In the genomic region with DNA sequence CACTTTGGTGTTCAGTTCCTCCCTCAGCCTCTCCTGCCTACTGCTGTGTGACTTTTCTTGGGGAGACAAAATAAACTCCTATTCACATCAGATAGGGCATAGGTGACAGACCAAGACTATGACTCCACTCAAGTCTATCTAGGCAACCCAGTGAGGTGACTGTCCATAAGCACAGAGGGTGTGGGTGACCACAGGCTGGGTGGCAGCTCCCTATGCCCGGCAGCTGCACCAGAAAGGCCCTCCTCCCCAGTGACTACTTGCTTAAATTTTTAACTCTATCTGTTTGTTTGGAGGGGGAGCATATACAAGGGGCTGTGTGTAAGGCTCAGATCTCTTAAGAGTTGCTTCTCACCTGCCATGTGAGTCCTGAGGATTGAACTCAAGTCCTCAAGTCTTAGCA, we compare ENCODE assay signal across 23 mouse cellular contexts. TPM values are rescaled to one million over a fixed set of nuclear protein-coding genes. Genes with fewer than 3 reads are reported as not detected.
A peak's percentile ranks its signal among the peaks of the same experiment; 100 is the strongest.
DNase-seq lines count a peak whose midpoint lies in the region; ATAC-seq and TF ChIP-seq lines count a peak whose summit lies in the region.
"Had no signal": no experiment of that assay in that cellular context is flagged by ENCODE, and none has a peak within 500 bp of the region (broad histone marks: within the 10 kb centered on the region; RNA-seq: fewer than 3 reads in every experiment).

No protein-coding gene starts in this region.

- peaks cover 32% of the 10 kb centered on the region for H3K27me3 ChIP-seq in midbrain, embryonic 10.5 days (ENCODE audit: low read depth, poor library complexity, severe bottlenecking)
- no peaks in the 10 kb centered on the region for H3K27me3 ChIP-seq in midbrain, embryonic 16.5 days (ENCODE audit: control insufficient read depth, insufficient read depth, low read depth, low read length)

- no peak overlapping the region for H3K4me3 ChIP-seq in layer of hippocampus, adult 2 months
- H3K4me3 ChIP-seq in midbrain, embryonic 10.5 days: no peak overlapping the region
- H3K4me3 ChIP-seq in midbrain, embryonic 16.5 days (ENCODE audit: low read depth, low read length): no peak overlapping the region

- TF ChIP-seq CTCF in layer of hippocampus, adult 2 months (conservative IDR thresholded peaks at IDR 0.05): no peak

- DNase-seq in layer of hippocampus, adult 2 months (ENCODE audit: low spot score in 2 of 2): no peak
- no peak for DNase-seq in layer of hippocampus, postnatal 10 days (ENCODE audit: low spot score in 2 of 2)
- no peak for DNase-seq in midbrain, embryonic 10.5 days (ENCODE audit: low spot score)
- DNase-seq: adrenal gland, adult 2 months; adrenal gland, adult 8-10 months; adrenal gland, postnatal 10 days; adrenal gland, postnatal 14 days; adrenal gland, postnatal 25 days; adrenal gland, postnatal 36 days; B cell, adult 2 months; cerebellum, adult 11 months; cerebellum, adult 11-12 months; cerebellum, adult 18-20 months had no signal

- H3K9me3 ChIP-seq in midbrain, embryonic 10.5 days (replicated peaks): no peaks in the 10 kb centered on the region
- no peaks in the 10 kb centered on the region; the same call in 1 of the 2 replicates for H3K9me3 ChIP-seq in midbrain, embryonic 16.5 days (replicated peaks; ENCODE audit: control insufficient read depth, low read length, poor library complexity, severe bottlenecking)
- H3K9me3 ChIP-seq: G1E had no signal

- H3K9ac ChIP-seq in midbrain, embryonic 16.5 days (ENCODE audit: low read depth, low read length): no peak overlapping the region

- H3K4me2 ChIP-seq in midbrain, embryonic 16.5 days (ENCODE audit: low read length): no peak overlapping the region

- ATAC-seq in midbrain, embryonic 16.5 days: no peak
- ATAC-seq: activated CD4-positive, CD25-positive, alpha-beta regulatory T cell, adult 4 months; CD4-positive, CD25-positive, alpha-beta regulatory T cell, adult 4 months; Patski had no signal

- no peaks in the 10 kb centered on the region for H3K36me3 ChIP-seq in midbrain, embryonic 10.5 days
- H3K36me3 ChIP-seq in midbrain, embryonic 16.5 days (ENCODE audit: control insufficient read depth, insufficient read depth, low read length): no peaks in the 10 kb centered on the region
- H3K36me3 ChIP-seq: G1E had no signal

- 75% methylated on average over 1 of the region's 1 CpGs for WGBS in midbrain, embryonic 10.5 days
- 71% methylated on average over 1 of the region's 1 CpGs for WGBS in midbrain, embryonic 16.5 days

- H3K27ac ChIP-seq in layer of hippocampus, adult 2 months: peak overlapping the region; percentile 67
- 0 out of 2 replicates have a peak overlapping the region, but pooled peaks have one; percentile 3 for H3K27ac ChIP-seq in midbrain, embryonic 10.5 days (replicated peaks)
- no peak overlapping the region for H3K27ac ChIP-seq in midbrain, embryonic 16.5 days (ENCODE audit: low read length)

- H3K4me1 ChIP-seq in midbrain, embryonic 10.5 days: peaks cover 43% of the 10 kb centered on the region
- H3K4me1 ChIP-seq in midbrain, embryonic 16.5 days (ENCODE audit: control insufficient read depth, insufficient read depth, low read length): peaks cover 22% of the 10 kb centered on the region

RNA-seq across cellular contexts. Expression of a gene that starts 17.1 kb away (rescaled TPM):
- 100 to 1,000 TPM; 108 to 110 TPM for total RNA-seq in layer of hippocampus, adult 2 months (2021)
- total RNA-seq in layer of hippocampus, postnatal 10 days (2021): 10 to 100 TPM; 85.7 to 96.1 TPM
- 1.2 and 1.5 TPM in 2 replicates for polyA plus RNA-seq in midbrain, embryonic 10.5 days (2016; fragmentation: Nextera tagmentation; extraction: Ambion mirVana)
- polyA plus RNA-seq in midbrain, embryonic 16.5 days (2015; fragmentation: Nextera tagmentation; extraction: Ambion mirVana): 16.4 and 20.9 TPM in 2 replicates
- total RNA-seq: adrenal gland, adult 2 months; MEL had no signal
- polyA plus RNA-seq: activated CD4-positive, CD25-positive, alpha-beta regulatory T cell, adult 4 months; G1E had no signal

RNA-seq across cellular contexts. Expression of a gene that starts 24.2 kb away (rescaled TPM):
- 1 to 10 TPM; 6.3 to 7.8 TPM for total RNA-seq in layer of hippocampus, adult 2 months (2021)
- total RNA-seq in layer of hippocampus, postnatal 10 days (2021): 10 to 100 TPM in 1 of 2 experiments, 1 to 10 TPM in 1; 9.4 to 10.2 TPM
- 12.3 and 15.7 TPM in 2 replicates for polyA plus RNA-seq in midbrain, embryonic 10.5 days (2016; fragmentation: Nextera tagmentation; extraction: Ambion mirVana)
- 3.9 and 4.0 TPM in 2 replicates for polyA plus RNA-seq in midbrain, embryonic 16.5 days (2015; fragmentation: Nextera tagmentation; extraction: Ambion mirVana)
- total RNA-seq: CH12.LX, G1E, MEL had no signal
- polyA plus RNA-seq: activated CD4-positive, CD25-positive, alpha-beta regulatory T cell, adult 4 months; CD4-positive, CD25-positive, alpha-beta regulatory T cell, adult 4 months; G1E had no signal

RNA-seq across cellular contexts. Expression of a gene that starts 52.5 kb away (rescaled TPM):
- not detected for total RNA-seq in layer of hippocampus, adult 2 months (2021)
- total RNA-seq in layer of hippocampus, postnatal 10 days (2021): not detected
- 0.05 and 0.17 TPM in 2 replicates for polyA plus RNA-seq in midbrain, embryonic 10.5 days (2016; fragmentation: Nextera tagmentation; extraction: Ambion mirVana)
- 0.14 and 0.18 TPM in 2 replicates for polyA plus RNA-seq in midbrain, embryonic 16.5 days (2015; fragmentation: Nextera tagmentation; extraction: Ambion mirVana)
- total RNA-seq: adrenal gland, adult 18-20 months; adrenal gland, adult 2 months; adrenal gland, adult 8-10 months; adrenal gland, postnatal 10 days; adrenal gland, postnatal 14 days; adrenal gland, postnatal 25 days; adrenal gland, postnatal 36 days; adrenal gland, postnatal 4 days; CH12.LX; ES-E14; MEL had no signal
- polyA plus RNA-seq: adrenal gland, adult 2 months; G1E; Patski had no signal
